Mouse (Mus musculus) T-helper 17 cell (primary cell): ENCODE measurements around the gene Pde10a.

Source experiments
- in situ Hi-C, 2 experiments: fragments of 300-600 bp; cut with MboI, MseI; formaldehyde crosslinking; loops; 1 replicate in 1 of 2; 2 replicates in 1 of 2; pipeline ENCODE4 v1.15.1; 2025; ENCODE audit warnings: high pct_unique_total_duplicates in 2 of 2

Gene Pde10a

DNA sequence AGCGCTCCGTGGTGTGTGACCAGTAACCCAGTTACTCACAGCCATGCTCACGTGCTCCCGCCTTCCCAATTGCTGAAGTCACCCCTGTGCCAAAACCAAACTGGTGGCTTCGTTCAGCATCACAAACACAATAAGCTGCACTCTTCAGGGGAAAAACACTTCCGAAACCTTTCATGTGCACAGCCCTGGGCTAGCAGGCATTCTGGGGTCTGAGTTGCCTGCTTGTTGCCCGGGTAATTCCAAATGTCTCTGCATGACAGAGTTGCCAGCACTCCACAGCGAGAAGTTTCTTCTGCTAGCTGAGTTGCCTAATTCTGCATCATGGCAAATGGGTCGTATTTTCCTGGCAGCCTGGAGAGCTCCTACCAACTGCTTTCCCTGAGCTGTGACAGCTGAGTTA lies 302.0 kb downstream of the Pde10a start:
- in situ Hi-C loops = no loop called here

DNA sequence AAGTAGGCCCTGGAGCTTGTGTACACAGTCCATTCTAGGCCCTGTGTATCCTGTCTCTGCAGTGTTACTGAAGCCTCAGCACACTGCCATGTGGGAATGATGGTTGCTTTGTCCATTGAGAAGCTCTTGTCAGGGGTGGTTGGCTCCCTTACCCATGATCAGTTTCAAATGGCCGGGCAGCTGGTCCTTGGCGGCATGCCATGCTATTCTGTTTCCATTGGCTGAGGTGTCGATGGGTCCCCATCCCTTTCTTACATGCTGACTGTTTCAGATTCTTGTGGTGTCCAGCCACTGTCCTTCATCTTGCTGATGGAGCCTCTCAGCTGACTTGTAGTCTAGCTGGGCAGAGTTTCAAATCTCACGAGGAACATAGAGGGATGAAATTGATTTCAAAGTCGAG lies 305.8 kb downstream of the Pde10a start:
- in situ Hi-C loops = no loop called here

DNA sequence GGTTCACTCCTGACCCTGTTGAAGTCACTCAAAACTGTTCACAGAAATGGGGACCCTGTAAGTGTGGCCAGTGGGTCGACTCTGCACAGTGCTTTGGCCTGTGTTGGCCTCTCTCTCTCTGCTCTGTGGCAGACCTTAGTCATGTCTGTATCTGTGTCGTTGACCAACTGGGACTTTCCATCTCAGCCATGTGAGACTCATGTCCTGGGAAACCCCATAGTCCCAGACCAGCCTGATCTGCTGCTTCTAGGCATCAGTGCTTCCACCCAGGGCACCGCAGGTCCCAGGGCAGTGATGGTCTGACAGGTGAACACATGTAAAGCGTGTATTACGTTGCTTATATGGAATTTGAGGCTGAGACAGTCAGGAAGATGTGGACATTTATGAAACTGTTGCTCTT lies 311.1 kb downstream of the Pde10a start:
- in situ Hi-C loops = no loop called here

DNA sequence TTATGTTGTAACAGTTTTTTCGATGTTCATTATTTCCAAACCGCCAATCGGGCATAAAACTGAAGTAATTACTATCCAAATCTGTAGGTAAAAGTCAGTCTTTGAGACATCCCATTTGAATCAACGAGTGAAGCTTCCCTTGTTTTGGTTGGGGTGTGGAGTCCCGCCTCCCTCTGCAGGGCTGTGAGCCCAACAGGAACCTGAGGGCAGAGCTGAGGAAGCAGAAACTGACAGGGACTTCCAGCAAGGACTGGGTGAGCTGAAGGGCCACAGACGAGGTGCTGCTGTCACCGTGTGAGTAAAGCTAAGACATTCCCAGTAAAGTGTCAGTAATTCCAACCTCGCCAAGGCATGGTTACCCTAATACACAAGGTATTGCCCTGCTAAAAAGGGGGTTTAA lies 313.1 kb downstream of the Pde10a start:
- in situ Hi-C loops = no loop called here

DNA sequence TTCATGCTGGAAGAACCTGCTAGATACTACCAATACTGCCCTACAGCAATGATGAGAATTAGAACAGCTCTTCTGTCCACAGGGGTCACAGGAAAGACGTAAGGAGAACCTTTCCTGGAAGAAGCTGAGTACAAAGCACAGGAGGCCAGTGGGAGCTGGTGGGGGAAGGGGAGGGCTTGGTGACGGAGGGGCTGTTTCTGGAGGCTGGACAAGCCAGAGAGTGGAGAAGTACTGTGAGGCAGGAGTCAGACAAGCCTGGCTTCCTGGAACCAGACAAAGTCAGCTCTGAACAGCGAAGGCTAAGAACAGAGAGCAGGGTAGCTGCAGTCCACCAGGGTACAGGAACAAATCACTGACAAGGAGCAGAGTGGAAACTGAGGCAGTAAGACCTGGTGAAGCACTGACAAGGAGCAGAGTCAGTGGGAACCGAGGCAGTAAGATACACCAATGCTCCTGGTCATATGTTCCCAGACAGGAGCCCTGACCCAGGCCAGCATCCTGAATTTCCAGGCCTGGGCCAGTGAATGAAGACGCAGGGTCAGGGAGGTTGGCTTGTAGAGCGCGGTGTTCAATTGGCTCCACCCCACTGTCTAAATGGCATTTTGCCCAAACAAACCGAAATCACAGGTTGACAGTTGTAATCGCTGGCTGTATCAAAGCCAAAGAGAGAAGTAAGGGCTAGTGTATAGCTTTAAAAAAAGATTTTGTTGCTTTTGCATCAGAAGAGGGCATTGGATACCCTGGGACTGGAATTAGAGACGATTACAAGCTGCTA lies 314.3 kb downstream of the Pde10a start:
- in situ Hi-C loops = no loop called here

DNA sequence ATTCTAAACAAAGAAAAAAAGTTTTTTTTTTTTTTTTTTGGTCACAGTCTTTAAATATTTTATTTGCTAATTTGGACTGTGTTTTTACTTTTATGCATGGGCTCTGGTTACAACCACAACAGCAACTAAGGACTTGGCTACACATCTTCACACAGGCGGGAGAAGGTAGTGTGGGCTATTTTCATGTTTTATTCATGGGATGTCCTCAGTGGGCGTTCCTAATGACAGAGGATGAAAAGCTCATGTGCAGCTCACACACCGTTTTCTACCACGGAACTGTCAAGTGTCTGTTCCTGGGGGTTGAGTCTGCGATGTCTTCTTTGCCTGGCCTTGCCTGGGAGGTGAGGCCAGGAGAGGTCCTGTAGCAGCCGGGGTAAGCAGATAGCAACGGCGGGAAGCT lies 315.9 kb downstream of the Pde10a start:
- in situ Hi-C loops = no loop called here

DNA sequence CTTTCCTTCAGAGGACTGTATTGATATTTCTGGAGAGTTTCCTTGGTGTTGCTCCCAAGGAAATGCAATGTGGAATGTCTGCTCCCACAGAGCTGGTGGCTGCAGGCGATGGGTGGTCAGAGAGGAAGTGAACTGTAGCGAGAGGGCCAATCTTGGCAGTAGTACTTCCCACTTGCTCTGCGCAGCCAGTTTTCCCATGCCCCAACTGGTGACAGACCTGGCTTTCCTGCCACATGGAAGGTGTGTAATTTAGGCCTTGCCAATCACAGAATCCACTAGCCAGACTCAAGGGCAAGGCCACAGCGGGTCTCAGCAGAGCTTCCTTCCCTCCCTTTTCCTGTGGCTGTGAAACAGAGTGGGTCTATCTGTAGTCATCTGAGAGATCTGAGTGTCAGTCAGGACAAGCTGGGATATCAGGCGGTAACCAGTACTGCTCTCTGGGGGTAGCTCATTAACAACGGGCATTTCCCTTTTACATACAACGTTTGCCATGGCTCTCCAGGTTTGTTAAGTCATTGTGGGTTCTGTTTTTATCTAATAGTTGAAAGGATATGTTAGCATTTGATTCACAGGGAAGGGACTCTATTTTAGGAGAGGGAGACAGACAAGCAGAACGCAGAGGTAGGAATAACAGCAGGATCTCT lies 316.8 kb downstream of the Pde10a start:
- in situ Hi-C loops = no loop called here

DNA sequence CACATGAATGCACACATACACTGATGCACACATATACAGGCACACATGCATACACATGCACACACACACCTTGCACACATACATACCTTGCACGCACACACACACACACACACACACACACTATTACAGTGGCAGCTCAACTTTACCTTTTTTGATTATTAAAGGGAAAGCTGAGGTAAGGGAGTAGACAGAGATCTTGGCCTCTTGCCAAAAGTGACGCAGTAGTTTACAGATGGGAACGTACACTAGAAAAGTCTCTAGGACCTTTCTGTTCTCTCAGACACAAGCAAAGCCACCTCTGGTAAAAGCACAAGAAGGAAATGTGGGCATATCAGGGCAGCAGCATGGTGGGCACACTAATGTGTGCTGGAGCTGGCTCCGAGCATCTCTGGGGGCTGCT lies 317.5 kb downstream of the Pde10a start:
- in situ Hi-C loops = no loop called here

DNA sequence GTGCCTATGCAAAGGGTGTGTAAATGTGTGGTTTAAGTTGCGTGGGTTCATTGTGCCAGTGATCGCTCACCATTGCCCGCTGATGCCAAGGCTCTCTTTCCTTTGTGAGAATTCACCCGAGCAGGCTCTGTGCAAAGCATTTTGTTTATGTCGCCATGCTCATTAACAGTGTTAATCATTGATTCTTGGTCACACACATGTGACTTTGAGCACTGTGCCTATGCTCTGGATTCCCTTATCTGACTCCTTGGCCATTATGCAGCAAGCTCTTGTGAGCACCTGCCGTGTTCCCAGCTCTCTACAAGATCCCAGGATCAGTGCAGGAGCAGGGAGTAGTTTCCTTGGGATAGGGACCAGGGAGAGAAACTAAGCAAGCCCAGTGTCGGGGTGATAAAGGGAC lies 318.8 kb downstream of the Pde10a start:
- in situ Hi-C loops = no loop called here

DNA sequence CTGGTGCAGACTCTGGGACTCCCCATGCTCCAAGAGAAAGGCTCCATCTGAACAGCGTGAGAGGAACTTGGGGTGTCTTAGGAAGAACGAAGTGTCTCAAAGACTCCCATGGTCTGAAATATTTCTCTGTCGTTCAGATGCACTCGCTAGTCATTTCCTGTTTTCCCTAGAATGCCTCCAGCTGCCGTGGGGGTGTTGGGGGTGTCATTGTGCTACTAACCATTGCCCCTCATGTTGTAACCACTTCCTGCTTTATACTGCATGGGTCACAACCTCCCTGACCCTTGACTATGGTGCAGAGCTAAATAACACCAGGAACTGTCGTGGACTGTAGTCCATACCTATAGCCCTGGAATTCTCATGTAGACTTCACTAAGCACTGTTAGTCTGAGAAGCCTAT lies 321.3 kb downstream of the Pde10a start:
- in situ Hi-C loops = no loop called here

DNA sequence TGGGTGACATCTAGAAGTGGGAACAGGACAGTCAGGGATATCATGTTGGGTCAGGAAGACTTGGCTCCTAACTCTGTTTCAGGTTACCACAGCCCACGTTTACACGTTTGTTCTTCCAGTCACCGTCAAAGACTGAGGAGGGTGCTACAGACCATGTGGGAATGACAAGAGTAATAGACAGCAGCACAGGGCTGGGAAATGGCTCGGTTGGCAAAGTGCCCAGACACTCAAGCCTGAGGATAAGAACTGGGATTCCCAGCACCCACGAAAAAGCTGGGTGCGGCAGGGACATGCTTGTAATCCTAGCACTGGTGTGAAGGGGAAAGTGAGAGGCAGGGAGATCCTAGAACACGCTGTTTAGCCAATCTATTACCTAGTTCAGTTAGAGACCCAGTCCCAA lies 322.4 kb downstream of the Pde10a start:
- in situ Hi-C loops = no loop called here

DNA sequence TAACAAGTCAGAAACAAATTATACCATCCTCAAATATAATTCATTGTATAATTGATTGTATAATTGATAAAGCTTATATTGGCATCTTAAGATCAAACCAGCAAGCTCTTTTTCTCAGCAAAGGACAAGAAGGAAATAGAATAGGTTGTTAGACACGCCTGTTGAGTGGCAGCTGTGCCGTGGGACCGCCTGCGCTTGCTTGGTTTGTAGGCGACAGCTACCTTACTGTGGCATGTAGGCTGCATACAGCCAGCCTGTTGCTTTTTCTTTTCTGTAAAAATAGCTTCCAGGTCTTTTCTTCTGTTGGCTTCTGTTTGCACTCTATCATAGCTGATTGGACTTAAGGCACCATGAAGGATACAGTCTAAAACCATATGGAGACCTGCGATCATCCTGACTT lies 326.7 kb downstream of the Pde10a start:
- in situ Hi-C loops = no loop called here

DNA sequence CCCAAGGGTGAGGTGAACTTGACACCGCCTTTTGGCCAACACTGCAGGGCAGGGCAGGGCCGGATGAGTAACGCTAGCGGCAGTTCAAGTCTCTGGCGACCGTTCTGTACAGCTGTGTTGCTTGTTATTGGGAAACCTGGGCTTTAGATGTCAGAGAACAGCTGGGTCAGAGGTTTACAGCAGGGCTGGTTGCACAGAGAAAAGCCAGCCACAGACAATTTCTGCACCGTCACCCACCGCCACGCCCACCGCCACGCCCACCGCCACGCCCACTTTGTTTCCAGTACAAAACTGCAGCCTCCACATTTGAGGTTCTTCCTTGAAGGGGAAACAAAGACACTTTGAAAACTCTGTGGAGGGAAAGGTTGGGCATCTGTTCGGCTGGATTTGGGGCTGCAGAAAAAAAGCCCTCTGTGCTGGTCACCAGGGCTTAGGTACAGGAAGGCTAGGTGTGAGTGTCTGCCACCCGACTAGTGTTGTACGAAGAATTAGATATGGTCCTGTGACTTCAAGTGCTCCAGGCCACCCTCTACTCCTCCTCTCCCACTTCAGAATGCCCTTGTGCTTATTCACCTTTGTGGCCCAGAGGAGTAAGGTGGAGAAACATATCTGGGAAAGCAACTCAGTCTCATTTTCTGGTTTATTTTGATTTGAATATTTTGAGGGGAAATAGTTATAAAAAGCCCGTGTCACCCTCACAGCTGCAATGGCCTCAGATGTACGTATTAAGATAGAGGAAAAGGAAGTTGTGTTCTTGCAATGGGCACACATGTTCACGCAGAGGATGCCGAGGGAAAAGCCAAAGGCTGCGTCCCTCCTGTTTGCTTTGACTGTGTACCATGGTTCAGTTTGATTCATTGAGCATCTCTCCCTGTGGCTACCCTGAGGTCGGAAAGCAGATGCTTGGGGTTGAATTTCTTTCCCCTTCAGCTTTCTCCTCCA lies 331.5 kb downstream of the Pde10a start:
- in situ Hi-C loops = no loop called here

DNA sequence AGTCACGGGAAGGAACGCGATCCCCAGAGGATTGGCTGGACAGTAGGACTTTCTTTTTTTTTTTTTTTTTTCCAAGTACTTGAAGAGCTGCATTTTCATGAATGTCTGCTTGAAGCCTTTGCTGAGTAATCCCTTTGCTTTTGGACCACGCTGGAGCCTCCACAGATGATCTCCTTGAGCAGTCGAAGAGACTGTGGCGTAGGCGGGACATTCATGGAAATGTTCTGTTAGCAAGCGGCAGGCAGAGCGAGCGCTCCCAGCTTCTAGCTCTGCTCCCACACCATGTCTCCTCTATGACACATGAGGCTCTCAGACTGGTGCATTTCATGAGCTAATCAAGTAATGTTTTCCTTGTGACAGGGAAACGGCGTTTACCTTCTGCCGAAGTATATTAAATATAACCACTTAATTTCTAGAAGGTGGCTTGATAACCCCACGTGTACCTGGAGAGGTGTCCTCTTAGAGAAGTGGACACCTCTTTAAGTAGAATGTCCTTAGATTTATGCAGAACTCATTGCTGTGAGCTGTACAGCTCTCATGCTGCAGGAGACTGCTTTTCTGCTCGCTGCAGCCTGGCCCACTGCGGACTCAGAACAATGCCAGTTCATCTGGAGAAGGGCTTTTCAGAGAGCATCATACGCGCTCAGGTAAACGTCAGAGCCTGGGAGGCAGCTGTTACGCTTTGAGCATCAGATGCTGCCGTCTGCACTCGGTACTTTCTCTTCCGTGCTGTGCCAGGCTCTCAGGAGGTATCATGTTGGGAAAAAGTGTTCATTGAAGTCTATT lies 333.7 kb downstream of the Pde10a start:
- in situ Hi-C loops = no loop called here

DNA sequence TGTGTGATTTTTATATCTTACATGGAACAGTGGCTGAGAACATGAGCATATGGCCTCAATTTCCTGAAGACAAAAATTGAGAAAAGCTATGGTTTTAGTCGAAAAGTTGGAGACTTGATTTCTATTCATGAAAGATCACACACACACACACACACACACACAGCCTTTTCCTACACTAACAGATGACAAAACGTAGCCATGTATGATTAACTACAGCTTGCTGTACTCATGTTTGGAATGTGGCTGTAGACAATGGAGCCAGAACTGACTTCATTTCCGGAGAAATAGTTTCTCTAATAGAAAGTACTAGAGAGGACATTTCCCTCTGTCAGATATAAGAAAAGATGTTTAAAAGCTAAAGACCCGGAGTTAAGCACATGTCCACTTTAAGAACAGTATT lies 334.3 kb downstream of the Pde10a start:
- in situ Hi-C loops = no loop called here

DNA sequence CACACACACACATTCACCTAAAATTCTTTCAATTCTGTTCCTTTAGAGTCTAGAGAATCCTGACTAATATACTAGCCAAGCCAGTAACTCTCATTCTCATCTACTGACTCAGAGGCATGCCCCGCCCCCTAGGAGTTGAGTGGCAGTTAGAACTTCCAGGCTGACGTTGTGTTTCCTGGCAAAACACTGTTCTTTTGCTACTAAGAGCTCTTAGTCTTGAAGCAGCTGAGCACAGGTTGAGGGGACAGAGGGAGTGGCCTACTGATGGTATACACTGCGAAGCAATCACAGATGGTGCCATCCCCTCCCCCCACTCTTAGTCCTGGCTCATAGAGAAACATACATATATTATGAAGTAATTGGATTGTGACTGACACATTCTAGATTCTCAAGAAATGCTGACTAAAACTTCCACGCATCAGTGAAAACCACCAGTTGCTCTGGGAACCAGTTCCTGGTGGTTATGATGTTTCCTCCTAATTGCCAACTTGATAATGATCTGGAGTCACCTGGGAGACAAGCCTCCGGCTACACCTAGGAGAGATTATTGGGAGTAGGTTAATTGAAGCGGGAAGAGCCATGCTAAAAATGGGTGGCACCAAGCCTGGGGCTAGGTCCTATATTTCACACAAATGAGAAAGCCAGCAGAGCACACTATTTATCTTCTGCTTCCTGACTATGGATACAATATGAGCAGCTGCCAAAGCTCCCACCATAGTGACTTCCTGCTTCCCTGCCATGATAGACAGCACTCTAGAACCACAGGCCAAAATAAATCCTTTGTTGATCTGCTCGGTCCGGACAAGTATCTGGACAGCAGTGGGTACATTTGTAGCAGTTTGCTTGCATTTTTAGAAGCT lies 339.7 kb downstream of the Pde10a start:
- in situ Hi-C loops = no loop called here

DNA sequence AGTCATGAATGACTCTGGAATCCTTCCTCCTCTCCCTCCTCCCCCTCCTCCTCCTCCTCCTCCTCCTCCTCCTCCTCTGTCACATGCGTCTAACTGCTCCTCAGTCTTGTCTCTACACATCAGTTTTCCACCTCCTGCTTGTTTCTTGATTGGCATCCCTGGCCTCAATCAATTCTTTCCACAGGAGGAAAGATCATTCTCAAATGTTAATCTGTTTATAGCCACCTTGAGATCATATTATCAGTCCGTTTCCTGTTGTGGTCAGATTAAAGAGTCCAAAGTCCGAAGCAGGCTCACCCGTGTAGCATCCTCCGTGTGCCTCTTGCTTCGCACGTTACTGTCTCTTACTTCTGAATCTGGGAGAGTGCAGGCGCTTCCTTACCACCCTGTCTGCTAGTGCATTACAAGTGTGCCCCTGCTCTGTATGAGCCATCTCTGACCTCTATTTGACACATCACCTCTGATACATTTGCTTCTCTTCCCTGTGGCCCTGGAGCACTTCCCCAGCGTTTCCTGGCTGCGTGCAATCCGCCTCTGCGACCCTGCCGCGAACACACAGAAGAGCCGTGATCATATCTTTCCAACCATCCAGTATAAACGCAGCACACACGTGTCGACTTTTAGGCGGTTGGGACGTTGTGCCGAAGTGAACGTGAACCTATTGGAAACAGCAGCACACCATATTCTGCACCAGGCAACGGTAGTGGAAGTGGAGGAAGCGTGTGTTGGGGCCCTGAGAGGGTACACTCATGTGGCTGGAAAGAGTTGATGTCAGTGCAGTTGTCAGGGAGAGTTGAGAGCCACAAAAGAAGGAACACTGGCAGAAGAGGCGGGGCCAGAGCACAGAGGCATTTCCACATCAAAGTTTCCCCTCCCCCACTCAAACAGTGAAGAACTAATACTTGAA lies 342.4 kb downstream of the Pde10a start:
- in situ Hi-C loops = no loop called here

DNA sequence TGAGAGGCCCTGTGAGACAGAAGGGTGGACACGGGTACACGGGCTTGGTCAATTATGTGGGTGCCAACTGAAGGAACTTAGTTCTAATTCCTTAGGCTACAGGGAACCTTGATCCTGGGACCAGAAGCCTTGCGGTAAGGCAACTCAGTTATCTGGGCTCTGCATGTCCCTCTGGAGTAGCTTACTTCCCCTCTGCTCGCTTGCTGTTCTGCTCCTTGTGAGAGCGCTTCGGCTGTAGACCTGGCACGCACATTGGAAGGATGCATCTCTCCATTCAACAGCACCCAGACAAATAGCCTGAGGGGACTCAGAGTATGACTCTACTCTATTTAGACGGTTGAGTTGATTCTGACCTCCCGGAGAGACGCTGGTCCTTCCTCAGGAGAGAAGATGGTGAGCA lies 344.1 kb downstream of the Pde10a start:
- in situ Hi-C loops = no loop called here

DNA sequence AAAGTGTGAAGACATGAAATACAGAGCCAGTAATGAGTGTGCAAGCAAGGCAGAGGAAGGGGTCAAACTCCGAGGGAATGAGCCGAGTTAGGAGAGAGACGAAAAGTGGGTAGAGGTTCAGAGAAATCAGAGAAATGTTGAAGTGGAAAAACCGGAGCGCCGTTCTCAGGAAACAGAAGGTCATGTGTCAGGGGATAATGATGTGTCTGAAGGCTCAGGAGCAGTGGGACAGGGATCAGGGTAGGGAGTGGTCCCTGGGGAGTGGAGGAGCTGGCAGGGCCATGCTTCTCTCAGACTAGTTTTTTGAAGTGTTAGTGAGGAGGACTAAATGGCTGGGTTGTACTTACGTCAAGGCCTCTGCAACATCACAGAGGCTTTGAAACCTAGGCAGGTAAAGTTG lies 345.7 kb downstream of the Pde10a start:
- in situ Hi-C loops = no loop called here

DNA sequence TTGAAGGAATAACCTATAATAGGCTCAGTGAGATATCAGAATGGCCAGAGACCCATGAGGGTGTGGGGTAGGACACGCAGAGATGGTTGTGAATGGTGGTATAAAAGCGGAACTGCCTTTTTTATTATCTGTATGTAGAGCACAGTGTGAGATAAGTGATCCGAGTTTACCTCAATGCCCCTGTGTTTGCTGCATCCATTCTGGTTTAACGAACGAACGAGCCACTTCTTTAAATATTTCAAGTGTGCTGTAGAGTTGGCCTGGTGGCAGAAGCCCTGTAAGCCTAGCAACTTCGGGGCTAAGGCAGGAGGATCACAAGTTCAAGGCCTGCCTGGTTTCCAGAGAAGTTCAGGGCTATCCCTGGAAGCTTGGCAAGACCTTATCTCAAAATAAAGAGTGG lies 346.2 kb downstream of the Pde10a start:
- in situ Hi-C loops = no loop called here
